Mouse (Mus musculus) CH12F3 (cell line): Measurements from ENCODE around the gene Taf1.

Source experiments
- in situ Hi-C: fragments of 300-500 bp; cut with MboI; formaldehyde crosslinking; loops from 2 replicates; pipeline ENCODE4 v1.14.3; 2020; ENCODE audit warnings: low sequenced_read_pairs

Taf1 gene

DNA sequence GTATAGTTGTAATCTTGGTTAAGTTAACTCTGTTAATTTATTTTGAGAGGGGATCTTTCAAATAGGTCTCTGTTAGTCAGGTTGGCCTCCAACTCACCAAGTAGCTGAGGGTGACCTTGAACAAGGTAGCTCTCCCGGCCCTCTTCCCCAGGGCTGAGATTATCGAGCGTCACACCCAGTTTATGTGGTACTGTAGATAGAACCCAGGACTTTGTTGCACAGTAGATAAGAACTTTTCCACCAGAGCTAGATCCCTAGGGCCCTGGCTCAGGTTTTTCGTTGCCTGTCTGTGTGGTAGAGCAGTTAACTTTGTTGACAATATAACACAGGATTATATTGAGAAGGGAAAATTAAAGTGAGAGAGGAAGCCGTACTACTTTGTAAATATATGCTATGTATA is 114.1 kb downstream of the Taf1 start:
- in situ Hi-C loops, result no loop called here
